Mouse (Mus musculus) layer of hippocampus, adult 2 months (tissue): ENCODE measurements around the gene Pnpt1. TPM values are rescaled to one million over a fixed set of nuclear protein-coding genes. Genes with fewer than 3 reads are reported as not detected.

ENCODE experiments used
- DNase-seq, 2 experiments: peaks; one replicate each; pipeline ENCODE4 v3.0.0; 2022; ENCODE audit warnings: low spot score in 2 of 2
- H3K27ac ChIP-seq: fragments of 200-600 bp; 2 replicates; pipeline ENCODE4 v1.8.1; 2022
- H3K4me3 ChIP-seq: fragments of 200-600 bp; 2 replicates; pipeline ENCODE4 v1.8.1; 2022; ENCODE audit warnings: mild to moderate bottlenecking
- CTCF ChIP-seq: fragments of 200-600 bp; conservative IDR thresholded peaks from 2 replicates; pipeline ENCODE4 v1.8.1; 2022; ENCODE audit warnings: antibody characterized with exemption, mild to moderate bottlenecking, moderate library complexity
- long read RNA-seq, 2 experiments: library from polyadenylated mRNA; stranded (forward); transcript quantifications; one replicate each; pipeline ENCODE4 v2.0.0; 2021; ENCODE audit warnings: borderline mapping rate in 2 of 2
- total RNA-seq, 2 experiments: library from RNA; stranded (reverse); gene quantifications; 2 replicates each; pipeline ENCODE4 v1.2.3; 2021

Pnpt1 gene
- 10 to 100 TPM; 21.8 to 22.5 TPM for total RNA-seq
- long read RNA-seq, experiment 1, transcript Pnpt1-201 (28 exons, 2,707 nt): major isoform, 16 of 24 reads
- long read RNA-seq, experiment 1, partial matches to known transcripts: 1 of 24 reads
- long read RNA-seq, experiment 1, other reads (novel, unspliced or antisense): 6 of 24 reads
- long read RNA-seq, experiment 2, transcript Pnpt1-201 (28 exons, 2,707 nt): major isoform, 14 of 34 reads
- long read RNA-seq, experiment 2, partial matches to known transcripts: 1 of 34 reads
- long read RNA-seq, experiment 2, other reads (novel, unspliced or antisense): 18 of 34 reads

GRCm38 (mm10) chr11:29130385-29131355, at the start of gene Pnpt1:
Pnpt1 (plus strand) TSS chr11:29130744.
- Histone ChIP-seq H3K4me3 (peak within 1 kb of the TSS; percentile 86), H3K27ac (peak within 1 kb of the TSS; percentile 88)
- peak; percentile 90 to 91 for DNase-seq
- TF ChIP-seq CTCF: peak; percentile 28

- no peak overlapping the region for H3K4me3 ChIP-seq
- peak in 1 of 2 experiments; percentile 33 for DNase-seq
- H3K27ac ChIP-seq: 0 out of 2 replicates have a peak overlapping the region, but pooled peaks have one; percentile 1
- peak; percentile 78 for TF ChIP-seq CTCF
Measured at GRCm38 (mm10) chr11:29092403-29092802, 38.1 kb upstream of the Pnpt1 start.

- DNase-seq: no peak
- no peak for TF ChIP-seq CTCF
- Histone ChIP-seq H3K4me3 (no peak overlapping the region), H3K27ac (no peak overlapping the region)
Measured at GRCm38 (mm10) chr11:29098926-29099325, 31.6 kb upstream of the Pnpt1 start.

- DNase-seq: no peak
- H3K27ac ChIP-seq: peak overlapping the region; percentile 88; the same call in 1 of the 2 replicates
- TF ChIP-seq CTCF: no peak
Measured at GRCm38 (mm10) chr11:29129862-29130384, 621 bp upstream of the Pnpt1 start.

GRCm38 (mm10) chr11:29140671-29141070, 10.1 kb downstream of the Pnpt1 start:
- Histone ChIP-seq H3K4me3 (no peak overlapping the region), H3K27ac (no peak overlapping the region)
- no peak for DNase-seq
- peak; percentile 64 for TF ChIP-seq CTCF

More at GRCm38 (mm10) chr11:29129862-29130384, 621 bp upstream of the Pnpt1 start:
- peak overlapping the region; percentile 86 for H3K4me3 ChIP-seq

GRCm38 (mm10) chr11:29148901-29149300, 18.4 kb downstream of the Pnpt1 start:
- no peak for TF ChIP-seq CTCF
- H3K4me3 ChIP-seq: no peak overlapping the region
- no peak overlapping the region for H3K27ac ChIP-seq
- no peak for DNase-seq

GRCm38 (mm10) chr11:29163569-29163968, 33.0 kb downstream of the Pnpt1 start:
- no peak for TF ChIP-seq CTCF
- Histone ChIP-seq H3K4me3 (no peak overlapping the region), H3K27ac (no peak overlapping the region)
- no peak for DNase-seq

GRCm38 (mm10) chr11:29171959-29172391, 41.4 kb downstream of the Pnpt1 start:
- TF ChIP-seq CTCF: no peak
- peak overlapping the region; percentile 99 for H3K27ac ChIP-seq
- H3K4me3 ChIP-seq: peak overlapping the region; percentile 90
- peak; percentile 63 to 64 for DNase-seq

- peak within 1 kb of the TSS; percentile 99 for H3K27ac ChIP-seq
- H3K4me3 ChIP-seq: peak within 1 kb of the TSS; percentile 90
- DNase-seq: peak; percentile 95 to 98
- peak; percentile 20; the same call in 1 of the 2 replicates for TF ChIP-seq CTCF
Measured at GRCm38 (mm10) chr11:29172563-29173124, 42.1 kb downstream of the Pnpt1 start, which contains the start of gene Ppp4r3b. Ppp4r3b (plus strand) TSS chr11:29172890.

GRCm38 (mm10) chr11:29173125-29173631, 42.6 kb downstream of the Pnpt1 start:
- peak overlapping the region; percentile 99 for H3K27ac ChIP-seq
- DNase-seq: peak; percentile 15 to 27
- peak; percentile 72 for TF ChIP-seq CTCF
- H3K4me3 ChIP-seq: peak overlapping the region; percentile 90

GRCm38 (mm10) chr11:29173706-29174436, 43.3 kb downstream of the Pnpt1 start:
- Histone ChIP-seq H3K27ac (peak overlapping the region; percentile 99; the same call in 1 of the 2 replicates), H3K4me3 (peak overlapping the region; percentile 90)
- DNase-seq: no peak
- no peak for TF ChIP-seq CTCF

GRCm38 (mm10) chr11:29179319-29179718, 48.8 kb downstream of the Pnpt1 start:
- Histone ChIP-seq H3K27ac (no peak overlapping the region), H3K4me3 (no peak overlapping the region)
- no peak for TF ChIP-seq CTCF
- DNase-seq: no peak
